Mouse (Mus musculus): ENCODE measurements around the gene Ifne.

The Ifne gene

DNA sequence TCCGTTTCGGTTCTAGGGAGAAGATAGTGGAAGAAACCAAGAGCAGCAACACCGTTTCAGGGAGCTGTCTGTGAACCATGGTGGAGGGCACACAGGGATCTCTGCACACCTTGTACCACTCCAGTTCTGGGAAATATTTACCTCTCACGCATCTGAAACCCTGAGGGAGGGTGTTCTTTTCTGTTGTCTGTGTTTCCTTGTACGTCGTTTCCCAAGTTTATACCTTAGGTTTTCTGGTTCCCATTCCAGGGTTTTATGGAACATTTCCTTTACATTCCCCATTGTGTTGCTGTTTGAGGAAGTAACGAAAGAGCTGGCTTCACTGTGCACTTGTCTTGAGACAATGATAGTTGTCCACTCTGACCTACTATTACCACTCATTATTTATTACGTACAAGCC, at the start of gene Ifne:
TSS of gene Ifne (minus strand) at position 101 of the 400 bp plus-strand sequence.
- no peak for DNase-seq (ENCODE audit: low read depth, low spot score)

DNA sequence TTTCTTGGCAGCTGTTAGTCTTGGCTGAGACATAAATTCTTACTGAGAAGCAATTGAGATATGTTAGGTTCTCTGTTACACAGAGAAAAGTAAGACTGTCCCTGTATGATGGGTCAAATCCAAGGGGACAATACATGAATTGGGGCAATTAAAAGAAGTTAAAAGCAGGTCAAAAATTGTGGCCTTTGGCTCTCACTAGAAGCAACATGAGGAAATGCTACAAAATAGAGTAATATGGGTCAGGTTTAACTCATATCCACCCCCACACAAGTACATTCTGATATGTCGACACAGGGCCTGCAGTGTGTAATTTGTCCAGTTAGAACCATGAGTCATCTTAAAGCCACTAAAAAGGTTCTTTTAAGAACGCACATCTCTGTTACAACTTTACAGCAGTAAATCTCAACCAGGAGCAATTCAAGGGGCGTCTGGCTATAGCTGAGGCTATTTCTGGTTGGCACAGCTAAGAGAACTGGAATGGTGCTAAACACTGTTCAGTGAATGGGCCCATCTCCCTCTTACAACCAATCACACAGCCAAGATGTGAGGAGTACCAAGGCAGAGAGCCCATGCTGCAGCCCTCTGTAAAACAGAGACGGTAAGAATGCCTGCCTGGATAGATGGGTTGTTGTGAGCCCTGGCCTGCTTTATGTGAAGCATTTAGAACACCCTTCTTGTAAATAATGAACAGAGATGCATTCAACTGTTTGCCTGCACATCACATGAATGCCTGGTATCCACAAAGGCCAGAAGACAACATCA, 48.5 kb upstream of the Ifne start:
- no peak for DNase-seq (ENCODE audit: low read depth, low spot score)

DNA sequence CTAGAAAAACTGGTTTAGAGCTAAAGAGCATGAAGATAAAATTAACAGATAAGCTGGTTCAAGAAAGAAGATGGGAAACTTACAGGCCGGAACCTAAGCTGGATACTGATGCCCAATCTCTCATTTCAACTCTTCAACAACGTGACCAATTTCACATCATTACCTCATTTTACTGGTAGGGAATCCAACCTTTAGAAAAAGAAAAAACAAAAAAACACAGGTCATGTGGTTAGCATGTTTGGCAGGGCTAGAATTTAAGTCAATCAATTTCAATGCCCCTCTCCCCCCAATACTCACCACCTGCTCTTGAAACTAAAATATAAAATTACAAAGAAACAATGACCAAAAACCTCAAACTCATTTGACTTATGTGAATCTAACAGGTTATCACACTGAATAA, 47.8 kb upstream of the Ifne start:
- no peak for DNase-seq (ENCODE audit: low read depth, low spot score)

- DNase-seq (ENCODE audit: low read depth, low spot score): no peak
These were observed 46.6 kb upstream of the Ifne start for GRCm38 (mm10) chr4:88926637-88927036.

DNA sequence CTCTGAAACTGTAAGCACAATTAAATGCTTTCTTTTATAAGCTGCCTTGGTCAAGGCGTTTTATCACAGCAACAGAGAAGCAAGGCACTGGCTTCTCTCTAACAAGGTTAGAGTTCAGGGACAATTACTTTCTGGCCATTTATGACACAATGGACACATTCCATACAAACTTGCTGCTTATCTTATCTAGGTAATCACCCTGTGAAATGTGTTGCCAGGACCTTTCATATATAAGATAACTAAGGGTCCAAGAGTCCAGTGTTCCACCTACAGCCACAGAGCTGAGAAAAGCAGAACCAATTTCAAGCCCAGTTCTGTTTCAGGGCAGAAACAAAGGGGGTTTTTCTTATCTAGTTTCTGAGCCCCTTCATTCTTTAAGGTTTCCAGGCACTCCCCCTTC, 46.1 kb upstream of the Ifne start:
- DNase-seq (ENCODE audit: low read depth, low spot score): no peak

DNA sequence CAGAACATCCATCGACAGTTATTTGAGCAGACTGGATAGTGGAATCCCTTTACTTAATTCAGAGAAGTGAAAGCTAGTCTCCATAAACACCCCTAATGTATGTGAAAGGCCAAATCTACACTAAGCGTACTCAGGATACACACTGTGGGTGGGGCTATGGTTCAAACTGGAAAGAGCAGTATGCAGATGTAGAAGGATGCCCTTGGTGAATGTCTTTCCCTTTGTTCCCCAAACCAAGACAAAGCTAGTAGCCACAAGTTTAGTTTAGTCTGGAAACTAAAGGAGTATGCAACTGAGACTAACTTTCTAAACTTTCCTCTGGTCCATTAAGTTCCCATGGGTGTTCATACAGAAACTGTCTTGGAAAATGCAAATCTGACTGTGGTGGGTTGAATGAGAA, 45.5 kb upstream of the Ifne start:
- no peak for DNase-seq (ENCODE audit: low read depth, low spot score)

DNA sequence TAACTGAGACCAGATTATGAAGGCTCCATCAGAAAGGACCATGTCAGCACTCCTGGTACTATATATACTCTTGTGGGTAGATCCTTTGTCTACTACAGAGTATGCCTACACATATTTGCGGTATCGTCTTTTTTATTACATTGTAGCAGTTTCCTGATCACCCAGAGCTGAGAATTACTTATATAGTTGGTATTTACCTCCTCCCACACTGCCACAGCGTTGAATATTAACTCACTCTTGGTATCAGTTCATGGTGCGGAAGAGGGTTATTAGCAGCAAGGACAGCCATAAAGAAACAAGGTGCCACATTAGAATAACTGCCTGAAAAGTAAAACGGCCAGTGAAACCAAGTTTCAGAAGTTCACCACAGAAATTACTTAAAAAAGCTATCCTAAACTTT, 41.3 kb upstream of the Ifne start:
- no peak for DNase-seq (ENCODE audit: low read depth, low spot score)

GRCm38 (mm10) chr4:88917770-88918460, 37.9 kb upstream of the Ifne start:
- no peak for DNase-seq (ENCODE audit: low read depth, low spot score)

DNA sequence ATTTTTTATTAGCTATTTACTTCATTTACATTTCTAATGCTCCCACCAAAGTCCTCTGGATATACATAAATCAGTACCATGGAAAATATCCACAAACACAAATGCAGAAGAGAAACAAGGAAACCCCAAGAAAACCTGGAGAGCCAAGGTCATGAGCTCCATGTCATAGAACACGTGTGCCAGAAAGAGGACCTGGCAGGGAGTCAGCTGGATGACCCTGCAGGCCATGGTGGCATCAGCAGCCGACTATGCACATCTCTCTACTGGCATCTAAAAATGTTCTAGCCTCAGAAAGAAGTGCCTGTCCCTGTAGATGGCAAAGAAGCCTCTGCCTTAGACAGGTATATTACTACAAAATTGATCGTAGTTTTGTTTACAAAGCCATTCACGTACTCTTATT, 36.3 kb upstream of the Ifne start:
- no peak for DNase-seq (ENCODE audit: low read depth, low spot score)

GRCm38 (mm10) chr4:88913984-88914383, 34.0 kb upstream of the Ifne start:
- no peak for DNase-seq (ENCODE audit: low read depth, low spot score)

DNA sequence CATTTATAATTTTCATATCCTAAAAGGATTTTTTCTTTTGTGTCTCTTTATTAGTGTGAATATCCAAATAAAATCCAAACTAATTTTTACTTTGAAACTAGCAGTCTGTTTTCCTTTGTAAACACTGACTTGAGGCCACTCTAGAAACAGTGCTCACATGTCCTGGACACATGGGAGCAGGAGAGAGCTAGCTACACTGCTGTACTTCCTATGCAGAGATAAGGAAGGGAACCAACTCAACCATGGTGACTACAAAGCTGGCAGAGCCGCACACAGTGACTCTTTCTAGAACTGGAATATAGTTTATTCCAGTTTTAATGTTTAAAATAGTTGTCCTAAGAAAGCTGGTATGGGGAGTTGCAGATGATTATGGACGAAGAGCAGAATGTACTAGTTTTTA, 32.9 kb upstream of the Ifne start:
- no peak for DNase-seq (ENCODE audit: low read depth, low spot score)

DNA sequence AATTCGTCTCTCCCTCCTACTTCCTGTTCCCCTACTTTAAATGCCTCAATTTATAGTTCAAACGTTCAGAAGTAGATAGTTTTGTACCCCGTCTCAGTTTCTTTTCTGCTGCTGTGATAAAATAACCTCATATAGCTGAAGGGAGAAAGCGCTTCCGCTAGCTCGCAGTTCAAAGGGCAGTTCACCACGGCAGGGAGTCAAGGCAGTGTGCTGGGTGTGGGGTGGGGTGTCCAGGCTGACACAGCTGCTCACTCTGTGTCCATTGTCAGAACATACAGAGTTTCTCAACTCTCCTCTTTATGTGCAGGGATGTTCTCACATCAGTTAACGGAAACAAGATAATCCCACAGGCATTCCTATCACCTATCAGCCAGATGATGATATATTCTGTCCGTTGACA, 32.2 kb upstream of the Ifne start:
- DNase-seq (ENCODE audit: low read depth, low spot score): no peak

- DNase-seq (ENCODE audit: low read depth, low spot score): no peak
These were observed 29.9 kb upstream of the Ifne start for GRCm38 (mm10) chr4:88909600-88910534.

DNA sequence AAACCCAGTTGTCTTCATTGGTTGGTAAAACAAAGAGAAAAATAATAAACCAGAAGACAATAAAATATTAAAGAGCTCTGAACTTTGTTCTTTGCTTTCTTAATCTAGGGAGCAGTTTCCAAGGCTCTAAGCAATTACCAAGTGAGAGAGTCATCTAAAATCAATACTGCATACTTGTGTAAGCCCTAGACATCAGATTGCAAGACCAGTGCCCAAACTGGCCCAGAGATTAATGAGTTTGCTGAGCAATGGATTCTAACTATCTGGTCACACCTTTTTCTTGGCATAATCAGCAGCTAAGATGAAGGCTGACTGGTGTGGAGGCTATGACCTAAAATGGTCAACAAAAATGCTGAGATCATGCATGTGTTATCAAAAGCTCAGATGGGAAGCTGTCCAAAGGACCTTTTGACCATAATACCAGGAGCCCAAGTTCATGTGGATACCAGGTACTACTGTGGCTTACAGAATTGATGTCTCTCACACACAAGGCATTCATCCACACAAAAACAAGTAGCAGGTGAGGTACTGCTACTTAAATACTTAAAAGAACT, 13.3 kb upstream of the Ifne start:
- DNase-seq (ENCODE audit: low read depth, low spot score): no peak

DNA sequence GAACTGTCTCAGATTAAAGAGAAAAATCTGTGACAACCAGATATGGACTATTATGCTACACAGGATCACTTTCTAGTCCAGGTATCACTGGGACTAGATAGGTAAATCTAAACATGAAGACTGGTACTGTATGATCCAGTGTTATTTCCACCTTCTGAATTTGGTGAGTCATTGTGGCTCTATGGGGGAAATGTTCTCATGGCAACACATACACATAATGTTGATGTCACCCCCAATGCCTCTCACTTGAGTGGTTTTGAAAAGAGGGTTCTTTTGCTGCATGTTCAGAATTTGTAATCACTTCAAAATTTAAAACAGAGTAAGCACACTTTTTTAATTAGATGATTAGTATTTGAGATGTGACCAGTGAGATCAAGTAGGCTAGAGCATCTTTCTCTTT, 8.2 kb upstream of the Ifne start:
- DNase-seq (ENCODE audit: low read depth, low spot score): no peak

GRCm38 (mm10) chr4:88878772-88879171, 1.2 kb downstream of the Ifne start:
- DNase-seq (ENCODE audit: low read depth, low spot score): no peak

DNA sequence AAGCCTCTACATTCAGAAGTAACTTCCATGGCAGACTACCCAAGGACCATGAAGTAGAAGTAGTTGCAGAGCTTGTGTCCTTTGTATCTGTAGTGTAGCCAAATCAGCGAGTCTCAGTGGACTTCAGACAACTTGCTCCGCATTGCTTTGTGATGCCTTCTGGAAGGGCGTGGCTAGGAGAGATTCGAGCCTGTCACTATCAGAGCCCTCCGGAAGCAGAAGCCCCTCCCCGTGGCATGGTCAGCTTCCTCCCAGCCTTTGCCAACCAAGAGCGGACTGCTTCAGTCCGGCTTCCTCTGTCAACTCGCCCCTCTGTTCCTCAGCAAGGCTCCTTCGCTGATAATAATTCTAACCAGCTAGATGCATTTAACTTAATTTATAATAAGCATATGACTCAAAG, 1.8 kb downstream of the Ifne start:
- DNase-seq (ENCODE audit: low read depth, low spot score): no peak

DNA sequence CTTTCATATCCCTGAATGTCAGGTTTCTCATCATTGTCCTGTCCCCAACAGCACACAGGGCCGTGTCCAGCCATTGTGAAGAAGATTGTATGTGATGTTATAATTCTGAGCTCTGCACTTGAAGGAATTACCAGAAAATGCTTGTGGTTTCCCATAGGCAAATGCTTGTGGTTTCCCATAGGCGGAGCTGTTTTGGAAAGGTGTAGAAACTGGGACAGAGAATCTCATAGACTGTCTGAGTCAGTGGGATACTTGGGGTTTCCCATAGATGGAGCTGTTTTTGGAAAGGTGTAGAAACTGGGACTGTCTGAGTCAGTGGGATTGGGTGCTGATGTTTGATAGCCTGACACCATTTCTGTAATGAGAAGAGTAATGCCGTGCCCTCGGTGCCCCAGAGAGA, 3.5 kb downstream of the Ifne start:
- no peak for DNase-seq (ENCODE audit: low read depth, low spot score)

DNA sequence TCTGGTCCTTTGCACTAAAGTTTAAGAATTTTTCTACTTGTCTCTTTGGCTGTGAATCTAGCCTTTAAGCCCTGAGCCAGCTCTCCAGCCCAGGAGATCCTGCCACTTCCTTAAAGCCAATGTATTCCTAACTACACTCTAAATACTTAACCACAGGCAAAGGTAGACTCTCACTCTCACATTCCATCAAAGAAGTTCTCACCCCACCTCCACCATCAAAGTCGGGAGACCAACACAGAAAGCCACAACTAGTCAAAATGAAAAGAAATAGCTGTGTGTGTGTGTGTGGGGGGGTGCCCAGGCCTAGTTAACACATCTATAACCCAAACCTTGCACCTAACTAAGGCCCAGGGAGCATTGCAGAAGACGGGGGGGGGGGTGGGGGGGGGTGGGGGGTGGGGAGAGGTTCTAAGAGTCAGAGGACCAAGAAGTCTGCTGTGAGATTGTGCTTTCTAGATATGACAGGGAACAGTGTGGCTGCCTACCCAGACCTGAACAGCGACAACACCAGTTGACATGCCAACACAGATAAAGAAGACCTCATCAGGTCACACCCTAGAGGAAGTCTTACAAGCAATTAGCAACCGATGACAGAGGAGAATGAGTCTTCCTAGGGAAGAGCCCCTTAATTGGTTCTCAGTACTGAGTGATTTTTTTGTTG, 4.4 kb downstream of the Ifne start:
- no peak for DNase-seq (ENCODE audit: low read depth, low spot score)

DNA sequence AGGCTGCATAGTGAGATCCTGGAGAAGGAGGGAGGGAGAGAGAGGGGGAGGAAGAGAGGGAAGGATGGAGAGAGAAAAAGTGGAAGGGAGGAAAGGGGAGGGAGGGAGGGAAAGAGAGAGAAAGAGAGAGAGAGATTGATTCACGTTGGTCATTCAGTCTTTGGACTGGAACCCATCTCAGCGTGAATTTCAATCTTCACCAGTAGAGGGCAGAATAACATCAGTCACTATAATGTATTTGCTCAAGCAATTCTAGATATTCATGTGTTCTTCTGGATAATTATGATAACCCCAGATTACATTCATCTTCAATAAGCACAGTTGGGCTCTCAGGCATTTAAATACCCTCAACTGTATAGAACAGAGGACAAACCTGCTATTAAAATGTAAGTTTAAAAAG, 7.3 kb downstream of the Ifne start:
- DNase-seq (ENCODE audit: low read depth, low spot score): peak; percentile 41

Data from forelimb bud, embryonic 11.5 days (tissue).